Mouse (Mus musculus) urinary bladder, postnatal 4 days (tissue): ENCODE measurements around the gene Haus8.
"Not testable (repeated sequence)": the region's sequence is repeated elsewhere in the genome, so short reads cannot be mapped to it uniquely, and the experiment has no call there.

Experiments
- DNase-seq, 2 experiments: peaks; one replicate each; pipeline ENCODE4 v3.0.0; 2021 to 2022; ENCODE audit warnings: low spot score in 2 of 2

Gene Haus8

DNA sequence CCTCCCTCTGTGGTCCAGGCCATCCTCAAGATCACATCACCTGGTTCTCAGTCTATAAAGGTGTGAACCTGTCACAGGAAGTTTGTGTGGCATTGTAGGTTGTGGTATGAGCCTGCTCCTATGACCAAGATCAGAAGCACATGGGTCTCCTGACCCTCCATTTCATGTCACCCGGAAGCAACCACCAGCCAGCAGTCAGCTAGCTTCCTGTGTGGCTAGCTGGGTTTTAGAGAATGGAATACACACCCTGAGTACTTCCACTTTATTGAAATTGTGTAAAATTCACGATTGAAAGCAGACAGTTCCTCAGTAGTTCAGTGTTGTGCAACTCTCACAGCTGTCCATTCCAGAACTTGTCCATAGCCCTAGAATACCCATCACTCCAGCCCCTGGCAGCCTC, 13.5 kb upstream of the Haus8 start:
- DNase-seq = not testable (repeated sequence)

DNA sequence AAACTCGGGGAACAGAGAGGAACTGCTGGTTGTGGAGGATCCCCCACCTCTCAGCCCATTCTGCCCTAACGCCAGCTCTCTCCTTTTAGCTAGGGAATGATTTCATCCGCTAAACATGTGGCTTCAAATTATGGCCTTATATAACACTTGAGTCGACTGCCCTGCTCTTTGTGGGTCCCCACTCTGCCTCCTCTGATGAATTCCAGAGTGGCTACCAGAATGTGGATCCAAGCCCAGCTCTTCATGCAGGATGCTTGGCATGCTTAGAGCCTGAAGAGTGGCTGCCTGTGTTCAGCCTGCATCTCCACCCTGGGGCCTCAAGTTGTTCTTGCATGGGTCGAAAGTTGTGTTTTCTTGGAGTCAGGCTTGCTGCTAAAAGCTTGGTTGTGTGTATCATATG, 9.9 kb upstream of the Haus8 start:
- DNase-seq = no peak

DNA sequence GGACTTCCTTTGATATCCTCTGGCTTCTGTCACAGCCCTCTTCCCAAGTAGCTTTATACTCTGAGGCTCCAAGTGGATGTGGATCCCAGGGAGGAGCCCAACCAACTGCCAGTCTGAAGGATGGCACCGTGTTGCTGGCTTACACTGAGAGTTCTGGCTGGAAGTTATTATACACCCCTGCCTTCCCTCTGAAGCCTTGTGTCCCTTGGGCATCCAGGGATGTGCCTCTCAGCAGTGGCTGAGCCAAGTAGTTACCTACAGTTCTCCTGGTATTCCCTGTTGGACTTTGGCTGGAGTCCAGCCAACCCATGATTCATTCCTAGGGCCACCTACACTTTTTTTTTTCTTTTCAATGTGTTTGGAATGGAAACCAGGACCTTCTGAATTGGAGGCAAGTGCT, 9.0 kb upstream of the Haus8 start:
- DNase-seq = not testable (repeated sequence)

DNA sequence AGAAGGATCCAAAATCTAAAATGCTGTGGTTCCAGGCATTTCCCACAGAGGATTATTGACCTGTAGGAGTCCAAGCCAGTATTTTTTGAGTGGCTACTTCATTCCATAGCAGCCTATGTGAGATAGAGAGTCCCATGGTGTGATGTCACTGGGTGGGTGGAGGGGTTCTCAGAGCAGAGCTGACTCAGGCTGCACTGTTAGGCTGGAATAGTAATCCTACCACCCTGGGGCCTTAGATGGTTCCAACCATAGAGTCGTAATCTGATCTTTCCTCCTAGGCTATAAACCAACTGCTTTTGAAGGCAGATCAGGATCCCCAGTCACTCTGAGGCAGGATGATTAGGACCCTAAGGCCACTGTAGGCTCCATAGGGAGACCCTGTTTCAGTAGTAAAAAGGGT, 6.7 kb upstream of the Haus8 start:
- not testable (repeated sequence) for DNase-seq

DNA sequence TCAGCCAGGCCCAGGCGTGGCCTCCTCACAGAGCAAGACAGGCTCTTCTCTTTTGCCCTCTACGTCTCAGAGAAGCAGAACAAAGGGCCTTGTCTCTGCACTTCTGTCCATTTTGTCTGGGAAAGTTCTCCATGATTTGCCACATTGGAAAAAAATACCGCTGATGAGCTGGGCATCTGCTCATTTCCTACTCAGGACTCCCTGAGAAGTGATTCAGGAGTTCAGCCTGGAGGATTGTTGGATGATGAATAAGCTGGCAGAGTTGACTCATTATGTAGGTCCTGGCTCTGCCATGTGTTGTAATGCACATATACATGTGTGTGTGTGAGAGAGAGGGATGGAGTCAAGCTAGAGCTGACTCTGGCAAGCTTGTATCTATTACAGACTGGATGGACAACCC, 3.4 kb upstream of the Haus8 start:
- no peak for DNase-seq

DNA sequence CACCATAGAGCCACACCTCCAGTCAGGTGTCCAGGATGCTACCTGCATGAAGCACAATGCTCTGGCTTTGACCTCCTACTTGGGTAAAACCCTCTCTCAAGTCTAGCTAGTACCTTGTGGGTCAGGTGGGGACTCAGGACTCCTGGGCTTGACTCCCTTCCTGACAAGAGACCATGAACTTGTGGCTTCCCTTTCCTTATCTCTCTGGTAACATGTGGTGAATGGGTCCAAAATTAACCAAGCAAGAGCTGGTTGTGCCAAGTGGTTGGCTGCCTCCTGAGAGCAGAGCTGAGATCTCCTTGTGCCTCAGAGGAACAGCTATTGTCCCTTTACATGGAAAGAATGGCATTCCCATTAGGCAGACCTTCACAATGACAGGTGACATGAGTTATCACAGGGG, 1.7 kb upstream of the Haus8 start:
- no peak for DNase-seq

DNA sequence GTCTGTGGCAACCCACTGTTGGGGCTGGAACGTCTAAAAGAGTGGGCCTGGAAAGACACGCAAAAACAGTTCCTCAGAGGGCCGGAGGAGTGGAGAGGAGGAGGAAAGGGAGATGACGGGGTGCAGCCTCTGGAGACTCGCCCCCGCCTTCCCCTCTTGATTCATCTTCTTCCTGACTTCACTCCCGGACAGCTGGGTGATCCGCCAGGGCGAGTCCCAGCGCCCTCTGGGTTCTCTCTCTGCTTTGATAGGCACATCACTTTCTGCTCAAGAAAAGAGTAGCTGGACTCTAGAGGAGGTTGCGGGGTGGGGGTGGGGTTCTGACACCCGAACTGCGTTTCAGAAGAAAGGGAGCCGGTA, 397 bp upstream of the Haus8 start:
- DNase-seq = peak in 1 of 2 experiments; percentile 34

DNA sequence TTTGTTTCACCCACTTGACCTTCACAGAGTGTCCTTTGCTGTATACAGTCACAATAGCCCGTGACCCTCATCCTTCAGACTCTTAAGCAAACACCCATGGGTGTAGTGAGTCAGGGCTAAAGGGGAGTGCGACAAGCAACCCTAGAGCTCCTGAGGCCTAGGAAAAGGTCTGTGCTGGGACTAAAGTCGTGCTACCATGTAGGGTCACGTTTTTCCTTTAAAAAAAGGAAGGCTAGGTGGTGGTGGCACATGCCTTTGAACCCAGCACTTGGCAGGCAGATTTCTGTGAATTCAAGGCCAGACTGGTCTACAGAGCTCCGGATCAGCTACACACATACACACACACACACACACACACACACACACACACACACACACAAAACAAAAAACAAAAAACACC, 1.1 kb downstream of the Haus8 start:
- DNase-seq = no peak

DNA sequence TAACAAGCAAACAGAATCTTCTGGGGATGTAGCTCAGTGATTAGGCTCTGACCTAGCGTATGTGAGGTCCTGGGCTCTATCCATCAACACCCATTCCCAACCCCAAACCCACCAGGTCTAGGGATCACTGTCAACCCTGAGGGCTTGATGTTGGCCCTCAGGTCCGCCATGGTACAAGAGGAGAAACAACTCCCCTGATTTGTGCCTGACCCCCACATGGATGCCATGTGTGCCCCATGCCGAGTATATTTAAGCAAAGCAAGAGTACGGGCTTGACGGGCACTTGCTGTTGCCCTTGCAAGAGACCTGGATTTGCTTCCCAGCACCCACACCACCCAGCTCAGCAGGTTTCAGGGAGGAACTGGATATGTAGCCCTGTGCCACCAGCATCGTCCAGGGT, 4.4 kb downstream of the Haus8 start:
- peak in 1 of 2 experiments; percentile 55 for DNase-seq

DNA sequence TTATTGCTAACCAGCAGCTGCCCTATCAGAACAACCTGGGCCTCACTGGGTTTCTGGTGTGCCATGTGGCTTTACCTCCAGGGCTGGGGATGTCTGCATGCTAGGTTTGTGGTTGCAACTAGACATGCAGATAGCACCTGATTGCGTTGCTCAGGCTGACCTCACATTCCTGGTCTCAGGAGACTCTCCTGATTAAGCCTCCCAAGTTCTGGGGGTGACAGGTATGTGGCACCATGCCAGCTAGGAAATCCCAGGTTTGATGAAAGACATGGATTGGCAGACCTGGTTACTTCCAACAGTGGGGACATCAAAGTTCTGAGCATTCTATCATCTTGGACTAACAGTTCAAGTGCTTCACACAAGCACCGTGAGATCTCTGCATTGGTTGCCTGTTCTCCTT, 5.0 kb downstream of the Haus8 start:
- peak in 1 of 2 experiments; percentile 57 for DNase-seq

DNA sequence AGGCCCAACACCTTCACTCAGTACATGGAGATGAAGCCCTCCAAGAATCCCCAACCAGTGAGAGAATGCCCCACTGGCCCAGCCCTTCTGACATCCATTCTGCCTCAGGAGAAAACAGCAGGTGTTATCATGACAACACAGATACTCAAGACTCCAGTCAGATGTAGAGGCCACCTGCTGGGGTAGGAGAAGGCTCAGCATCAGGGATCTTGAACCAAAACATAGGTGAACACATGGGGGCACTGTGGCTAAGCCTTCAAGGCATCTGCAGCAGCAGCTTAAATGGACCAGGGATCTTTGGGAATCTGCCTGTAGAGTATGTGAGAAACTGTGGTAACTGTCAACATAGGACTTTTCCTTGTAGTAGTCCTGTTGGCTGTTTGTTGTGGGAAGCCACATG, 11.5 kb downstream of the Haus8 start:
- peak in 1 of 2 experiments; percentile 56 for DNase-seq

DNA sequence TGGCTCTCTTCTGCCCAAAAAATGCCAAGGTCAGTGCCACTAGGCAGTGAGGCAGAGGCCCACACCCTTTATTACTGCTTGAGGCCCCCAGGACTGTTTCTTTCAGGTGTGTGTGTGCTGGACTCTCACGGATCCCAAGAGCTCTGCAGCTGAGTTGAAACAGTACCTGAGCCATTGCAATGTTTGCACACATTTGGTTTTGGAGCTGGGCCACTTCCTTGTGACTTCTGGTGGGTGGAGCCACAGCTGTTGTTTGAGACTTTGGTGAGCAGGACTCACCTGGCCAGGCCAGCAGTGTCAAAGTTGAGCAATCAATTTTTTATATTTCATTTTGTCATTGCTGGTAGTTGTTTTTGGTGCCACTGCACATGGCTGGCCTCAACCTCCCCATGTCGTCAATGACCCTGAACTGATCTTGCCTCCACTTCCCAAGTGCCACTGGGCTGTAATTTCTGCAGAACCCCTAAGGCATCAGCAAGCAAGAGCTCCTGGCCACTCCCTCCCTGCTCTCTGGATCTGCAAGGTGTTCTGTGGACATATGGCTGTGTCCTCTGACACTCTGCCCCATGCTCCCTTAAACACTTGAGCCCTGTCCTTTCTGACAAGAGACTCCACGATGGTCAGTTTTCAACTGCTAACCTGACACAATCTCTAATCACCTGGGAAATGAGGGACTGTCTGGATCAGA, 16.0 kb downstream of the Haus8 start:
- no peak for DNase-seq

DNA sequence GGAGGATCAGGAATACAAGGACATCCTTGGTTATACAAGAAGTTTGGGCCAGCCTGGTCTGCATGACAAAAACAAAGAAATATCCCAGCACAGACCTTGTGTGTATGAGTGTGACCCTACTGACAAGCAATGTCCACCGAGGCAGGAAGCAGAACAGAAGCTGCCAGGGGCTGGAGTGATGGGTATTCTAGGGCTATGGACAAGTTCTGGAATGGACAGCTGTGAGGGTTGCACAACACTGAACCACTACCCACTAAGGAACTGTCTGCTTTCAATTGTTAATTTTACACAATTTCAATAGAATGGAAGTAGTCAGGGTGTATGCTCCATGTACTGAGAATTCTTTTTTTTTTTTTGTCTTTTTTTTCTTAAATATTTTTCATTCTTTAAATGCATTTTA, 24.5 kb downstream of the Haus8 start:
- no peak for DNase-seq

DNA sequence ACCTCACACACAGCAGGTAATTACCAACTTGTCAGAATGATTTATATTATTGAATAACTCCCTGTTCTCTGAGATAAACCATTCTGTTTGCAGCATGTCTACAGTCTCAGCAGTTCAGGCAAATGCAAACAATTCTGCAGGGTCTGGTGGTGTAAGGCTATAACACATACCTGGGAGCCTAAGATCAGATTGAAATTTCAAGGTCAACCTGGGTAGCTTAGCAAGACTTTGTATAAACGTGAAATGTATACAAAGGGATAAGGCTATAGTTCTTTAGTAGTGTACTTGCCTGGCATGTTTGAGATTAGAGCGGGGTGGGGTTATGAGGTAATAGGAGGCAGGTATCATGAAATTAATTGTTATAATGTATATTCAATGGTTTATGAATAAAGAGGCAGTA, 30.0 kb downstream of the Haus8 start:
- no peak for DNase-seq

DNA sequence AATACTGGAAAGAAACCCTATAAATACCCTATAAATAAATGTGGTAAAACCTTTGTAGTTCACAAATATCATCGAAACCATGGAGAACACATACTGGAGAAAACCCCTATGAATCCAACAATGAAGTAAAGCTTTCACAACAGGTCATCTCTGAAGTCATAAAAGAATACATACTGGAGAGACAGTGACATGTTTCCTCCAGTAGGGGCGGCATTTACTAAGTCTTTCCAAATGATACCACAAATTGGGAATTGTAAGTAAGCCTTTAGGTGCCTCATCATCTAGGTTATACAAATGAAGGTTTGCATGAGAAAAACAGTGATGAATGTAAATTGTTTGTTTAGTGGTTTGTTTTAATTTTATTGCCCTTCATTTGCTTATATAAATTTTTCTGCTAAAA, 48.2 kb downstream of the Haus8 start:
- no peak for DNase-seq

DNA sequence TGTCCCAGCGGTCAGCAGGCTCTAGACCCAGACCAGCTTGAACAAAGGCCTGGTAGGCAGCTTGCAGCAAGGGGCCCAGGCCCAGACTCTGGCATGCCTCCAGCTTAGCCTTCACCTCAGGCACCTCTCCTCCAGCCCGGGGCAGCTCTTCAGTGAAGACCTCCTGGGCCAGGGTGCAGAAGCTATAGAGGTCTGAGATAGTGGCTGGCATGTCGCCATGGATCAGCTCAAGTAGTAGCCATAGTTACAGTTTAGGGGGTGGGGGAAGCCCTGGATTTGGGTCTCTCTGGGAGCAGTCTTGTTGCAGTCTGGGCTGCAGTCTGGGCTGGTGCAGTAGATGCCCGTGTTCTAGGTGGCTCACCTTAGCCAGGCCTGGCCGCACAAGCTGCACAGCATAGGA, 58.5 kb downstream of the Haus8 start:
- not testable (repeated sequence) for DNase-seq

DNA sequence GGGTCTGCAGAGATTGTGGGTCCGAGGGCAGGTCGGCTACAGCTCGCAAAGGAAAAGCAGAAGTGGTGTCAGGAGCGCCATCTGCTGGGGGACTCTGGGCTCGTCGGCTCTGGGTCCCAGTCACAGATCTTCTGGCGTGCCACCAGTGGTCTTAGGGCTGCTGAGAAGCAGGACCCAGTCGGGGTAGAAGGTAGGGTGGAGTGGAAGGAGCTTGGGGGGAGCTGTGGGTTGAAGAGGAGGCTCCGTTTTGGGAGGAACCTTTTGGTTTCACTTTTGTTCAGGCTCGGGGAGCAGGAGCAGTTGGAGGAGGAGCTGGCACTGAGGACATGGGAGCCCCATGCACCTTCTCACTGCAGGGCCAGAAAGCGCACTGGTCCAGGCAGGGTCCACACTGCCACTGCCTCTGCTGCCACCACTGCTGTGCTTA, 67.2 kb downstream of the Haus8 start:
- DNase-seq = not testable (repeated sequence)
